Mouse (Mus musculus): ENCODE measurements around the gene Ddx31.

Ddx31 gene

GRCm38 (mm10) chr2:28911331-28912038 is 71.3 kb downstream of the Ddx31 start:
- DNase-seq (ENCODE audit: low read depth, low spot score), result no peak

- DNase-seq (ENCODE audit: low read depth, low spot score), result no peak
These were observed 72.0 kb downstream of the Ddx31 start for GRCm38 (mm10) chr2:28912039-28912700.

- no peak for DNase-seq (ENCODE audit: low read depth, low spot score)
These were observed 72.8 kb downstream of the Ddx31 start for GRCm38 (mm10) chr2:28912961-28913360.

- no peak for DNase-seq (ENCODE audit: low read depth, low spot score)
These were observed 73.9 kb downstream of the Ddx31 start for GRCm38 (mm10) chr2:28914121-28914520.

- no peak for DNase-seq (ENCODE audit: low read depth, low spot score)
These were observed 75.0 kb downstream of the Ddx31 start for GRCm38 (mm10) chr2:28915104-28915738.

- no peak for DNase-seq (ENCODE audit: low read depth, low spot score)
These were observed 75.7 kb downstream of the Ddx31 start for GRCm38 (mm10) chr2:28915768-28916512.

- no peak for DNase-seq (ENCODE audit: low read depth, low spot score)
These were observed 76.3 kb downstream of the Ddx31 start, which contains the start of gene Barhl1 for GRCm38 (mm10) chr2:28916513-28916865. Gene Barhl1, minus strand, starts transcription at chr2:28916668.

- no peak for DNase-seq (ENCODE audit: low read depth, low spot score)
These were observed 76.9 kb downstream of the Ddx31 start for GRCm38 (mm10) chr2:28917156-28917517.

GRCm38 (mm10) chr2:28917518-28918361 is 77.5 kb downstream of the Ddx31 start:
- DNase-seq (ENCODE audit: low read depth, low spot score), result no peak

- DNase-seq (ENCODE audit: low read depth, low spot score), result no peak
These were observed 78.8 kb downstream of the Ddx31 start for GRCm38 (mm10) chr2:28919001-28919400.

- no peak for DNase-seq (ENCODE audit: low read depth, low spot score)
These were observed 83.7 kb downstream of the Ddx31 start for GRCm38 (mm10) chr2:28923912-28924311.

GRCm38 (mm10) chr2:28930571-28930970 is 90.4 kb downstream of the Ddx31 start:
- DNase-seq (ENCODE audit: low read depth, low spot score), result no peak

- DNase-seq (ENCODE audit: low read depth, low spot score), result no peak
These were observed 98.8 kb downstream of the Ddx31 start for GRCm38 (mm10) chr2:28938997-28939396.

GRCm38 (mm10) chr2:28943666-28944516 is 103.7 kb downstream of the Ddx31 start:
- no peak for DNase-seq (ENCODE audit: low read depth, low spot score)

GRCm38 (mm10) chr2:28945388-28945787 is 105.2 kb downstream of the Ddx31 start:
- no peak for DNase-seq (ENCODE audit: low read depth, low spot score)

GRCm38 (mm10) chr2:28946312-28946711 is 106.1 kb downstream of the Ddx31 start:
- DNase-seq (ENCODE audit: low read depth, low spot score), result no peak

GRCm38 (mm10) chr2:28952981-28953380 is 112.8 kb downstream of the Ddx31 start:
- no peak for DNase-seq (ENCODE audit: low read depth, low spot score)

- no peak for DNase-seq (ENCODE audit: low read depth, low spot score)
These were observed 114.4 kb downstream of the Ddx31 start for GRCm38 (mm10) chr2:28954595-28954994.
